Mouse (Mus musculus) heart, embryonic 12.5 days (tissue): ENCODE results near the gene Slc18b1. TPM values are rescaled to one million over a fixed set of nuclear protein-coding genes. Genes with fewer than 3 reads are reported as not detected.
"Not testable (repeated sequence)": the region's sequence is repeated elsewhere in the genome, so short reads cannot be mapped to it uniquely, and the experiment has no call there.

Experiments
- ATAC-seq: fragments of 200-750 bp; cut with Nextera tagmentation; 2 replicates; pipeline ENCODE4 v1.8.0; 2017; ENCODE audit warnings: moderate TSS enrichment, moderate library complexity; ENCODE audit not compliant: insufficient number of reproducible peaks, low FRiP score
- H3K27ac ChIP-seq: fragments of 300-500 bp; sonication (generic); 2 replicates; pipeline ENCODE4 v1.5.1; 2016; ENCODE audit warnings: mild to moderate bottlenecking, moderate library complexity; ENCODE audit not compliant: poor library complexity, severe bottlenecking
- H3K27me3 ChIP-seq: fragments of 300-500 bp; sonication (generic); replicated peaks from 2 replicates; pipeline ENCODE4 v1.6.1; 2016; ENCODE audit warnings: mild to moderate bottlenecking, moderate library complexity
- H3K36me3 ChIP-seq: fragments of 300-500 bp; sonication (generic); 2 replicates; pipeline ENCODE4 v1.6.1; 2016; ENCODE audit warnings: mild to moderate bottlenecking, moderate library complexity
- H3K4me1 ChIP-seq: fragments of 300-500 bp; sonication (generic); replicated peaks from 2 replicates; pipeline ENCODE4 v1.6.1; 2016; ENCODE audit warnings: mild to moderate bottlenecking
- H3K4me2 ChIP-seq: fragments of 300-500 bp; sonication (generic); 2 replicates; pipeline ENCODE4 v1.6.1; 2016; ENCODE audit warnings: mild to moderate bottlenecking, moderate library complexity
- H3K4me3 ChIP-seq: fragments of 300-500 bp; sonication (generic); 2 replicates; pipeline ENCODE4 v1.5.1; 2016; ENCODE audit warnings: mild to moderate bottlenecking
- H3K9ac ChIP-seq: fragments of 300-500 bp; sonication (generic); 2 replicates; pipeline ENCODE4 v1.6.1; 2016; ENCODE audit warnings: mild to moderate bottlenecking, moderate library complexity
- H3K9me3 ChIP-seq: fragments of 300-500 bp; sonication (generic); replicated peaks from 2 replicates; pipeline ENCODE4 v1.6.1; 2016; ENCODE audit warnings: mild to moderate bottlenecking, moderate library complexity
- WGBS: fragments of 180-500 bp; shearing (Covaris S2); methylation state at CpG from one replicate; pipeline ENCODE4 v1.1.7; 2016; 5-methylcytosine and 5-hydroxymethylcytosine counted together
- polyA plus RNA-seq: library from polyadenylated mRNA; unstranded; fragments of >200 nt; fragmentation: Nextera tagmentation; extraction: Ambion mirVana; gene quantifications from 2 replicates; pipeline ENCODE4 v1.2.1, GENCODE M21; 2016

Gene Slc18b1
- polyA plus RNA-seq, 1 experiment from 2014 or later, result 6.6 TPM

GRCm38 (mm10) chr10:23786040-23786439 is 10.7 kb upstream of the Slc18b1 start:
- Histone ChIP-seq H3K27ac (peak overlapping the region; percentile 86; the same call in 1 of the 2 replicates), H3K27me3 (no peaks in the 10 kb centered on the region), H3K36me3 (peaks cover 37% of the 10 kb centered on the region), H3K4me2 (peak overlapping the region; percentile 97), H3K9me3 (no peaks in the 10 kb centered on the region), H3K9ac (peak overlapping the region; percentile 99), H3K4me1 (peaks cover 34% of the 10 kb centered on the region), H3K4me3 (peak overlapping the region; percentile 97)
- ATAC-seq, result no peak
- 0% methylated on average over 4 of the region's 4 CpGs for WGBS

- Histone ChIP-seq H3K4me2 (peak overlapping the region; percentile 97), H3K4me1 (peaks cover 34% of the 10 kb centered on the region), H3K9ac (peak overlapping the region; percentile 99), H3K4me3 (peak overlapping the region; percentile 97), H3K27ac (peak overlapping the region; percentile 86), H3K36me3 (peaks cover 34% of the 10 kb centered on the region)
- WGBS, result under 1% methylated on average over 23 of the region's 23 CpGs
- not testable (repeated sequence) for H3K9me3 ChIP-seq, H3K27me3 ChIP-seq
- ATAC-seq, result peak; percentile 13; the same call in 1 of the 2 replicates
Measured at GRCm38 (mm10) chr10:23786631-23787038, 10.2 kb upstream of the Slc18b1 start.

- peaks cover 34% of the 10 kb centered on the region for H3K36me3 ChIP-seq
- H3K27ac ChIP-seq, result peak within 1 kb of the TSS; percentile 86
- H3K4me3 ChIP-seq, result peak within 1 kb of the TSS; percentile 97
- WGBS, result under 1% methylated on average over 51 of the region's 51 CpGs
- H3K4me2 ChIP-seq, result peak within 1 kb of the TSS; percentile 97
- ATAC-seq, result peak; percentile 97
- no peaks in the 10 kb centered on the region for H3K27me3 ChIP-seq
- H3K9ac ChIP-seq, result peak within 1 kb of the TSS; percentile 99
- H3K9me3 ChIP-seq, result no peaks in the 10 kb centered on the region
- peaks cover 34% of the 10 kb centered on the region for H3K4me1 ChIP-seq
Measured at GRCm38 (mm10) chr10:23787062-23787821, 9.5 kb upstream of the Slc18b1 start, which contains the start of gene Rps12. TSS of gene Rps12 (minus strand) at chr10:23787275.

- Histone ChIP-seq H3K9ac (peak overlapping the region; percentile 80), H3K4me2 (peak overlapping the region; percentile 77), H3K9me3 (no peaks in the 10 kb centered on the region), H3K27ac (peak overlapping the region; percentile 86; the same call in 1 of the 2 replicates), H3K36me3 (peaks cover 29% of the 10 kb centered on the region), H3K4me1 (peaks cover 30% of the 10 kb centered on the region), H3K27me3 (no peaks in the 10 kb centered on the region), H3K4me3 (peak overlapping the region; percentile 97)
- ATAC-seq, result no peak
- 4% methylated on average over 8 of the region's 8 CpGs for whole genome bisulfite sequencing
Measured at GRCm38 (mm10) chr10:23788056-23788600, 8.7 kb upstream of the Slc18b1 start.

- 0 out of 2 replicates have a peak, but pooled peaks cover 12% of the 10 kb centered on the region for H3K4me1 ChIP-seq
- peak overlapping the region; percentile 70 for H3K4me2 ChIP-seq
- H3K27me3 ChIP-seq, result no peaks in the 10 kb centered on the region
- no peak overlapping the region for H3K27ac ChIP-seq
- H3K4me3 ChIP-seq, result peak overlapping the region; percentile 65
- H3K9ac ChIP-seq, result 0 out of 2 replicates have a peak overlapping the region, but pooled peaks have one; percentile 78
- H3K9me3 ChIP-seq, result no peaks in the 10 kb centered on the region
- H3K36me3 ChIP-seq, result peaks cover 12% of the 10 kb centered on the region; the same call in 1 of the 2 replicates
- ATAC-seq, result no peak
- WGBS, result 61% methylated on average over 9 of the region's 9 CpGs
Measured at GRCm38 (mm10) chr10:23795871-23796520, 790 bp upstream of the Slc18b1 start.

- Histone ChIP-seq H3K9me3 (no peaks in the 10 kb centered on the region), H3K4me1 (0 out of 2 replicates have a peak, but pooled peaks cover 12% of the 10 kb centered on the region), H3K4me3 (peak overlapping the region; percentile 65), H3K4me2 (peak overlapping the region; percentile 70), H3K36me3 (peaks cover 25% of the 10 kb centered on the region), H3K9ac (0 out of 2 replicates have a peak overlapping the region, but pooled peaks have one; percentile 78), H3K27ac (no peak overlapping the region), H3K27me3 (no peaks in the 10 kb centered on the region)
- no peak for ATAC-seq
- WGBS, result 32% methylated on average over 3 of the region's 3 CpGs
Measured at GRCm38 (mm10) chr10:23797606-23798005, 820 bp downstream of the Slc18b1 start.

GRCm38 (mm10) chr10:23798142-23798541 is 1.4 kb downstream of the Slc18b1 start:
- Histone ChIP-seq H3K4me2 (peak overlapping the region; percentile 70), H3K27ac (no peak overlapping the region), H3K27me3 (no peaks in the 10 kb centered on the region), H3K36me3 (peaks cover 25% of the 10 kb centered on the region), H3K9me3 (no peaks in the 10 kb centered on the region), H3K4me3 (no peak overlapping the region), H3K9ac (no peak overlapping the region), H3K4me1 (0 out of 2 replicates have a peak, but pooled peaks cover 12% of the 10 kb centered on the region)
- ATAC-seq, result no peak
- 87% methylated on average over 1 of the region's 1 CpGs for WGBS

GRCm38 (mm10) chr10:23799933-23800332 is 3.1 kb downstream of the Slc18b1 start:
- 67% methylated on average over 3 of the region's 3 CpGs for WGBS
- H3K4me2 ChIP-seq, result no peak overlapping the region
- H3K27ac ChIP-seq, result no peak overlapping the region
- H3K27me3 ChIP-seq, result no peaks in the 10 kb centered on the region
- no peak overlapping the region for H3K9ac ChIP-seq
- no peaks in the 10 kb centered on the region for H3K9me3 ChIP-seq
- peaks cover 35% of the 10 kb centered on the region for H3K36me3 ChIP-seq
- no peak for ATAC-seq
- no peak overlapping the region for H3K4me3 ChIP-seq
- 0 out of 2 replicates have a peak, but pooled peaks cover 12% of the 10 kb centered on the region for H3K4me1 ChIP-seq

- no peak overlapping the region for H3K4me3 ChIP-seq
- no peaks in the 10 kb centered on the region for H3K9me3 ChIP-seq
- no peaks in the 10 kb centered on the region for H3K27me3 ChIP-seq
- H3K27ac ChIP-seq, result no peak overlapping the region
- ATAC-seq, result no peak
- H3K4me1 ChIP-seq, result 0 out of 2 replicates have a peak, but pooled peaks cover 4% of the 10 kb centered on the region
- H3K36me3 ChIP-seq, result peaks cover 52% of the 10 kb centered on the region
- 42% methylated on average over 3 of the region's 3 CpGs for WGBS
- no peak overlapping the region for H3K4me2 ChIP-seq
- no peak overlapping the region for H3K9ac ChIP-seq
Measured at GRCm38 (mm10) chr10:23802911-23803310, 6.1 kb downstream of the Slc18b1 start.

- no peak for ATAC-seq
- H3K4me1 ChIP-seq, result no peaks in the 10 kb centered on the region
- no peak overlapping the region for H3K27ac ChIP-seq
- WGBS, result 66% methylated on average over 3 of the region's 3 CpGs
- no peak overlapping the region for H3K4me3 ChIP-seq
- H3K9ac ChIP-seq, result no peak overlapping the region
- no peaks in the 10 kb centered on the region for H3K9me3 ChIP-seq
- H3K36me3 ChIP-seq, result peaks cover 56% of the 10 kb centered on the region
- H3K4me2 ChIP-seq, result no peak overlapping the region
- no peaks in the 10 kb centered on the region for H3K27me3 ChIP-seq
Measured at GRCm38 (mm10) chr10:23804665-23805064, 7.9 kb downstream of the Slc18b1 start.

GRCm38 (mm10) chr10:23806201-23806600 is 9.4 kb downstream of the Slc18b1 start:
- no peak overlapping the region for H3K4me3 ChIP-seq
- no peaks in the 10 kb centered on the region for H3K27me3 ChIP-seq
- H3K4me1 ChIP-seq, result no peaks in the 10 kb centered on the region
- peaks cover 43% of the 10 kb centered on the region for H3K36me3 ChIP-seq
- no peaks in the 10 kb centered on the region for H3K9me3 ChIP-seq
- no peak overlapping the region for H3K9ac ChIP-seq
- H3K4me2 ChIP-seq, result no peak overlapping the region
- WGBS, result 44% methylated on average over 4 of the region's 4 CpGs
- no peak overlapping the region for H3K27ac ChIP-seq
- no peak for ATAC-seq
